Mouse (Mus musculus) neural tube, embryonic 10.5 days (tissue): Measurements from ENCODE around the gene Ugt1a9.

Source experiments
- DNase-seq: peaks from one replicate; pipeline ENCODE4 v3.0.0-alpha.2; 2017; ENCODE audit warnings: low spot score; ENCODE audit errors: extremely low spot score

The Ugt1a9 gene

DNA sequence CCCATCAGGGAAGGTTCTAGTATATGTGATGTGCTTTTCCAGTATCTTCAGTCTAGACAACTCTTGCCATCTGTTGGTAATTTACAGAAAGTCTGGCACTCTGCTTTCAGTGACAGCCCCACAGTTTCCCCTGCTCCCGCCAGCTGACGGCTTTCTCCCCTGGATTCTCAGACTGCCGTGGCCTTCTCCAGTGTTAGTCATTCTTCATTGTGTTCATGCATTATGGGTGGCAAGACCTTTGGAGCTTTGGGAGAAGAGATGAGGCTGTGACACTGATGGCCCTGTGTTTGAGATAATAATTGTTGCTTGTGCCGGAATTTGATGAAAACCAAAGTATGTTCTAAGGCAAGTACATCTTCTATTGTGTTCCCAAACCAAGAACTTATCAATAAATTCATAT lies 148.0 kb downstream of the Ugt1a9 start:
- DNase-seq: peak; percentile 14

- DNase-seq: no peak
These were observed 148.5 kb downstream of the Ugt1a9 start for GRCm38 (mm10) chr1:88219054-88219453.

DNA sequence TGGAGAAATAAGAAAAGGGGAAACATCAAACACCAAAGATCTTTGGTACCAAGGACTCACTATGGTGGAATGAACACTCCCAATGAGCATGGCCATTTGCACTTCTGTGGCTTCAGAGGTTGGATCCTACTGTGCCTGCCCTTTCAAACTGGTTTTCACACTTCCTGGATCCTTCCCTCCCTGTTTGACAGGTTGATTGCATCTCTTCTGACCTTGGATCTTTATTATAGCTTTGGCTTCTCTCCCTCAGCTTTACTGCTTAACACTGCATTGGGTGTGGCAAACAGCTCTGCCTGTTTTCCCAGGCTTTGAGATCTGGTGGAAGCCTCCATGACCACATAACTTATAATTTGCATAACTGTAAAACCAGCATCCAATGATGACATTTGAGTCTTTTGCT lies 149.7 kb downstream of the Ugt1a9 start:
- peak; percentile 17 for DNase-seq

DNA sequence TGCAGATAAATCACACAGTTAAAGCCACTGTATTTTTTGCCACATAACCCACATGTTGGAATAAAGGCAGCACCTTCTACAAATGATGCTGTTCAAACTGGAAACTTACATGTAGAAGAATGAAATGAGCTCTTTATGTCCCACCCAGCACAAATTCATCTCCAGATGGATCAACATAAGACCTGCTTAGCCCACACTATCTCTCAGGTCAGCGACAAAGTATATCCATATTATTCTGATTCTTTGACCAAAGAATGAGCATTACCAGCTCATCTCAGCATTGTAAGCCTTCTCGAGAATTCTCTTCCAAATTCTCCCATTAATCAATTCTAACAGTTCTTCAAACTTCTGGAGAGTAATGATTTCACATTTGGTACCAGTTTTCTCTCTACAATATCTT lies 151.6 kb downstream of the Ugt1a9 start:
- DNase-seq: no peak

GRCm38 (mm10) chr1:88223011-88223515 lies 152.5 kb downstream of the Ugt1a9 start:
- DNase-seq: peak; percentile 17

DNA sequence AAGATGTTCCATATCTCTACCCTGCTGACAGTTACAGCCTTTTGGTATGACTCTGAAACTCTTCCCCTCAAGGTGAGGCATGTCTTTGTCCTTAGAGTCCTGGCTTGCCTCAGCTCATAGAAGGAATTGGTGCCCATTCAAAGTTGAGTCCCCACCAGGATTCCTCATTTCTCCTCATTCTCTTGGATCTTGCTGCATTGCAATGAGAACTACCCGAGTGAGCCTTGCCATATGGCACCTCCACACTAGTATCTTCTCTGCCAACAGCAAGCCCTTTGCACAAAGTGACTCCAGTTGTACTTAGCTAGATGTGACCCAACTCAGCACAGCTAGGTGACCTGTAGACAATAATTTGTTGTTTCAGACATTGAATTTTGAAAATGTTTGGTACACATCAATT lies 153.0 kb downstream of the Ugt1a9 start:
- peak; percentile 23 for DNase-seq

GRCm38 (mm10) chr1:88224029-88224776 lies 153.6 kb downstream of the Ugt1a9 start:
- peak; percentile 14 for DNase-seq

DNA sequence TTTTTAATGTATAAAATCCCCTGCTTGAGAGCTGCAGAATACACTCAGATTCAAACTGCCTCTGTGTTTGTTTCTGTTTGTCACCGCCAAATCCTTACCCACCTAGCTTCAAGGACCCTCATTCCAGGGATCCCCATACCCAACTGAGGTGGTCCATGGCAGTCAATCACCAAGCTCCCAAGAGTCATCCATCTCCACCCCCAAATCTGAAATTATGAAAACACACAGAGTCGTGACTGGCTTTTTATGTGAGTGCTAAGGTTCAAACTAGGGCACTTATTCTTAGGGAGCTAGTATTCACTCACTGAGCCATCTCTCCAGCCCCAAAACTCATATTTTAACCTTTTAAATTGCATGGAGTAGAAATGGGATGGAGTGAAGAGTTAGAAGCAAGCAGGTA lies 154.7 kb downstream of the Ugt1a9 start:
- DNase-seq: peak; percentile 10

DNA sequence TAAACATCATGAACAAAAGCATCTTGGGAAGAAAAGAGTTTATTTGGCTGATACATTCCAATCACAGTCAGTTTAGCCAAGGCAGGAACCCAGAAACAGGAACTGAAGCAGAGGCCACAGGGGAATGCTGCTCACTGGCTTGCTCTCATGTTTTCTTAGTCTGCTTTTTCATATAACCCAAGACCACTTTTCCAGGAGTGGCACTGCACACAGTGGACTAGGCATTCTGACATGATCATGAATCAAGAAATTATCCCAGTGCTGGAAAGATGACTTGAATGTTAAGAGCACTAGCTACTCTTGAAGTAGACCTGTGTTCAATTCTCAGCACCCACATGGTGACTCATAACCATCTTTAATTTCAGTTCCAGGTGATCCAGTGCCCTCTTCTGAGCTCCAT lies 155.1 kb downstream of the Ugt1a9 start:
- DNase-seq: peak; percentile 12

DNA sequence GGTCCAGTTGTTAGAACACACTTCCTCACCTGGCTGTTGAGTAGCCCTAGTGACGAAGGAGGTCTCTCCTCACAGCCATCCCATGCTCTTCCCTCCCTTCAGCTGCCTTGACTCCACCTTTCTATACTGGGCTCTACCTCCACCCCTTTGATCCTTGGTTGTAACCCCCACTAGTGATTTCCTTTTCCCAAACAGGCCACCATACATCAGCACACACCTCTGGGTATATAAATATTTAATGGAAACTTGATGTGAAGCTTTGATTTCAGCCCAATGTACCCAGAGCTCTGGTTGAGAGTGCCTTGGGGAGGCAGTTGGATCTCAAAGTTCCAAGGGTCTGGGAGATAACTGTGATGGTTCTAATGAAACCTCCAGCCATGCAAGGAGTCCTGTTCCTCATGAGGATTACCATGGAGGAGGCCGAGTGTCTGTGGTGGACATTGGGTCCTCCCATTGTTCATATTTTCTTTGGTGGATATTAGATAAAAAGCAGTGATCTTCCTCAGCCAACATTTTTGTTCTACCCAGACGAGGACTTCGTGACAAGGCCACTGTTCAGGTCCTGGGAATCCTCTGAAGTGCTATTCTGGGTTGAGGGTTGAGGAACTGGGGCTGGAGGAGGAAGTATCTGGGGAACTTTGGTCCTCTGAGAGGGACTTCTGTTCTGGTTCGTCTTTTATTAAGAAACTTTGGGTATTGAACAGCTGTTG lies 156.2 kb downstream of the Ugt1a9 start, which contains the start of gene Mroh2a:
Gene Mroh2a, plus strand, starts transcription at position 317 of the 710 bp plus-strand sequence.
- no peak for DNase-seq

- no peak for DNase-seq
These were observed 156.9 kb downstream of the Ugt1a9 start for GRCm38 (mm10) chr1:88227482-88227881.

GRCm38 (mm10) chr1:88228121-88228520 lies 157.5 kb downstream of the Ugt1a9 start:
- DNase-seq: no peak

- DNase-seq: no peak
These were observed 159.0 kb downstream of the Ugt1a9 start for GRCm38 (mm10) chr1:88229566-88229965.

DNA sequence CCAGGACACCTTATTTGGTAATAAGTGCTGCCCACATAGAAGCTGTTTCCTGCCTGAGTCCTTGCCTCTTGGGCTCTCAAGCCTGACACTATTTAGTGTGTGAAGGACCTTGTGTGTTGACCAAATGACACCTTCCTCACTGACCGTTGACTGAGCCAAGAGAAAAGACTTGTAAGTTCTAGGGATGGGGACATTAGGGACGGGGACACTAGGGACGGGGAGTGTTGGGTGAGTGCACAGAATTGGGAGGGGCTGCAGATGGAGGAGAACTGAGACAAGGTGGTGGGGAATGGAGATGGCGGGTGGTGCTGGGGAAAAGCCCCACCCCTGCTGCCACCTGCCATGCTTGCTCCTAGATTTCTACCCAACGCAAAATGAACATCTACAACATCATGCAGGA lies 159.4 kb downstream of the Ugt1a9 start:
- DNase-seq: no peak

DNA sequence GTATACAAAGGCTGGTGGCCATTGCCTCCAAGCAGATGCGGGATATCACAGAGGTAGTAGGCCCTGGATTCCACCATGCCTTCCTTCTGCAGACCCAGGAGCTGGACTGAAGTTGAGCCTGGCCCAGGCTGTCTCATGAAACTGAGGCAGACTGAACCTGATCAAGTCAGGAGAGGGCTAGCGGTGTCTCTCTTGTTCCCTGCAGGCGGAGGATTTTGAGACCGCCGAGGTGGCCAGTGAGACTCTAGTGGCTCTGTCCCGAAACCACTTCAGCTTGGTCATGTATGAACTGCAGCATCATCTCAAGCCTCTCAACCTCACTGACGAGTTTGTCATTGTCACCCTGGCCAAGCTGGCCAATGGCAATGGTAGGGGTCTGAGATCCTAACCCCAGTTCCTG lies 159.8 kb downstream of the Ugt1a9 start:
- no peak for DNase-seq

DNA sequence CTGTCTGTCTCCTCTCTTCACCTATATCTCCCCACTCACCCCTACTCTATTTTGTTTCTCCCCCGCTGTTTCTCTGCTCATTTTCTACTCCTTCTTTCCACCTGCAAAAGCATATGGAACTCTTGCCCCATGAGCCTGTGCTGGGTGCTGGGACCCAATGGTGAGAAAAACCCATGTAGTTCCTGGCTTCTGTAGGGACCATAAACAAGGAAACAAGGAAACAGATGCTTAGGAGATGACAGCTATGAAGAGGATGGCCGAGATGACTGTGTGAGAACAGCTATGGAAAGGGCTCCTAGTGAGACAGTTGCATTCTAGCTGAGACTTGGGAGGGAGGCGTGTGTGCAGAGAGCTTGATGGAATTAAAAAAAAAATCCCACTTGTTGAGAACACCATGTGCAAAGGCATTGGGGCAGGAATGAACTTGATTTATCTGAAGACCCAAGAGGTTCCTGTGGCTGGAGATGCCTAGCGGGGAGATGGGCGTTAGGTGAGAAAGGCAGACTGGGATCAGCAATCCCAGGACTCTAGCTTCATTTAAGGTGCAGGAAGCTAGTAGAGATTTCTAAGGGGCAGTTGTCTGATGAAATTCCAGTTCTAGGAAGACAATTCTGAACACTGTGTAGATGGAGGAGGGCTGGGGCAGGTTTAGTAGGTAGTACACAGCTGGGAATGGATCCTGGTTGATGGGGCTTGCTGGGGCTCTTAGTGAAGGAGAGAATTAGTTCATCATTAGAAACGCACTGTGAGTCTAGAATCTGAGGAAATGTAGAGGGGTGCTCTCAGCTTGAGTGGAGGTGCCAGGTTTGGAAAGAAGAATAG lies 160.6 kb downstream of the Ugt1a9 start:
- DNase-seq: no peak

DNA sequence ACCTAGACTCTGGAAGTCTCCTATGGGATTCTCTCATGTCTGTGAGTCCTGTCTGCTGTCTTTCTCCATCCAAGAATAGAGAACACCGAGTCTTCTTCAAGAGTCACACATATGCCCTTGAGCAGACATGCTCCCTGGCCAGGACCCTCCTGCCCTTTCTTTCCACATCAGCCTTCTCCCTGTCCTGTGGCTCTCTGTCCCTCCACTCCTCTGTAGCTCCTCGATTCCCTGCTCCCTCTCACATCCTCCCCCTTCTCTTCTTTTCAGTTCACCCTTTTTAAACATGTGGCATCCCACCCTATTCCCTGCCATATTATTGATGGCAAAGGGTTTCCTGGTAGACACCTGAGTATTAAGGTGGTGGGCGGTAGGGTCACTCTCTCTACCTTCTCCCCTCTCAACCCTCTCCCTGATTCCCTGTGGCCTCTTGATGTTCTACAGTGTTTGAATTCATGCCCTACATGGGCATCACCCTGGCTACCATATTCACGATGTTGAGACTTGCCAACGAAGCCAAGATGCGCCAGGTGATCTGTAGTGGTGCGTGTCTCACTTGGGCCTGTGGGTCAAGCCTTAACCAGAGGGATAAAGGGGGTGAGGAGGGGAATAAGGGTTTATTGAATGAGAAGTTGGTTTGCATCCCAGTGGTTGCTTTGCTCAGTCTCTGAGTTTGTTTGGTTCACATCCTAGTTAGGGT lies 161.4 kb downstream of the Ugt1a9 start:
- DNase-seq: no peak

DNA sequence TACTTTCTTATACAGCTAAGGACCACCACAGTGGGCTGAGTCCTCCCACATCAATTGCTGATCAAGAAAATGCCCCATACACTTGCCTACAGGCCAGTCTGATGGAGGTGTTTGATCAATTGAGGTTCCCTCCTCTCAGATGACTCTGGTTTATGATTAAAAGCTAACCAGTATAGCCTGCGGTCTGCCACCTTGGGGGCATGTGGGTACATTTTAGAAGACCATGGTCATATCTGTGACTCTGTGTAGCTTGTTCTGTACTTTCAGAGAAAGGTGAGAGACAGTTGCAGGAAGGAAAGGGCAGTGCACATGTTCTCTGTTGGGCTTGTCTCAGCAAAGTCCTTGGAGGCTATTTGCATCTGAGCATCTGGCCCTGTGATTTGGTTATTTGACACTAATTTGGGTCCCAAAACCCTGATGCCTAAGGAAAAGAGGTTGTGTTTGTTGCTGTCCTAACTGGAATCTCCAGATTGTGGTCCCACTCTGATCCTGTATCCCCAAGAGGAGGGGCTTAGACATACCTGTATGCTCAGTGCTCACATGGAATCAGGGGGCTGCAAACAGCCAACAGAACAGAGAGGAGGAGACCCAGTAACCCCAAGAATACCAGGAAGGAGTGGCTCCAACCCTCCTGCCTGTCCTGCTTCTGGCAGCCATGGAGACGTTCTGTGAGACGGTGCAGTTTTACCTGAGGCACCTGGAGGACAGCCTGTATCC lies 162.2 kb downstream of the Ugt1a9 start:
- no peak for DNase-seq

DNA sequence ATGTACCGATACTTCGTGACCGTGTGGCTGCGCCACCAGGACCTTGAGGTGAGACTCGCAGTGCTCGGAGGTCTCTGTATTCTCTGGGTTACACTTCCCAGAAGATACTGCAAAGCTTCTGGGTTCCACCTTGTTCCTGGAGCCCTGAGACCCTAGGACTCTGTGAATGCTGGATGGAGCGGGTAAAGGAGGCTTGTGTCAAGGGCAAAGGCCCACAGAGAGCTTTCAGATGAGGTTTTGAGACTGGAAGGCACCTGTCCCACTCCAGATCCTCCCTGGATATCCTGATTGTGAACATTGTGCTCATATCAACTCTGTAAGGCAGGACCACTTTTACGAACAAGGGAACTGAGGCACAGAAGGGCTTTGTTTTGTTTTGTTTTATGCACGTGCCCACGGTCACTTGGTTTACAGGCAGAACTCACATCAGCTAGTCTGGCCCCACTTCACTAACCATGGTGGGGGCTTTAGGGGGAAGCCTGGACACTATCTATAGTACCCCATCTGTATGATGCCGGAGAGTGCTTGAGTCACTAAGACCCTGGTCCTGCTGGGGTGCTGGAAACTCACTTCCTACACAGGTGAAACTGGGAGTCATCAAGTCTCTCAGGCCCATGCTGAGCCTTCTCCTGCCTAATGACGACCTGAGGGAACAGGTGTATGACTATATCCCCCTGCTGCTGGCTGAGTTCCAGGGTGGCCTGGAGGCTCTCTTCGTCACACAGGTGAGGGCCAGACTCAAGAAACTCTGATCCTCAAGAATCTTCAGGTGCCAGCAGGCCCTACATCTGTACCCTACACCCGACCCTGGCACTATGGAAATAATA lies 163.0 kb downstream of the Ugt1a9 start:
- DNase-seq: no peak

- no peak for DNase-seq
These were observed 163.6 kb downstream of the Ugt1a9 start for GRCm38 (mm10) chr1:88234248-88234610.
